Mouse (Mus musculus): ENCODE measurements at regions not wholly inside any gene's neighbourhood (a gene's known extent, or its start where the extent isn't known, plus 50 kb on each side); places are given as distances from the start of the nearest gene placed in this dataset.
"Not testable (repeated sequence)": the region's sequence is repeated elsewhere in the genome, so short reads cannot be mapped to it uniquely, and the experiment has no call there.

DNA sequence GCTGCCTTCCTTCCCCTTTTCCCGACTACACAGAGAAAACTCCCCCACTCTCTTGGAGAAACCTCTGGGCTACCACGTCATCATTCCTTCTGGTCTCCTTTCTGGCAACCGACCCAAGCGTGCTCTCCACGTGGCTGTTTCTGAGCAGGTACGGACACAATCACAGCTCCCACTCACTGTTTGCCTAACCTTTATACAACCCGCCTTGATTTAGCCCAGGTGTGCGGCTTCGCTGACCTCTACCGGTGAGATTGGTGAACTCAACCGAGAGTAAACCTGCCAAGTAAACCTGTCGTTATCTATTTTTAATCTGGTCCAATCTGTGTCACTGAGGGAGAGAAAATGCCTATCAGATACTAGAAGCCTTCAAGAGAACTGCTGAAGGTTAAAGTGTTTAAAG, 142.7 kb upstream of the Gnai1 start:
- DNase-seq (ENCODE audit: low spot score in 2 of 2) = no peak

DNA sequence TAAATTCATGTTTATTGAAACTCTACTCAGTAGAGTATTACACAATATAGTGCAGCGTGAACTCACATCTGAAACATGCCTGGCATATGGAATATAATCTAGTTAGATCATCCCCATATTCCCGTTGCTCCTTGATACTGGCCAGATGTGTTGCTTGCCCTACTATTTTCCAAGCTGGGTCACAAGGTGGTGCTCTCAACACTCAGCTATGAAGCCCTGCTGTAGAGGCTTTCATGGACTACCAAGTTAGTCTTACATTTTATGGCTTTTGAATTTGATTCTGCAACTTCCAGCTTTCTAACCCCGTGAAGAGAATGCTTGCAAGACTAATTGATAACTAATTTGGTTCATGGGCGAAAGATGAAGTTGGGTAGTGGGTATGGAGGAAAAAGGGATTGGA, 134.2 kb upstream of the Gnai1 start:
- no peak for DNase-seq (ENCODE audit: low spot score in 2 of 2)

DNA sequence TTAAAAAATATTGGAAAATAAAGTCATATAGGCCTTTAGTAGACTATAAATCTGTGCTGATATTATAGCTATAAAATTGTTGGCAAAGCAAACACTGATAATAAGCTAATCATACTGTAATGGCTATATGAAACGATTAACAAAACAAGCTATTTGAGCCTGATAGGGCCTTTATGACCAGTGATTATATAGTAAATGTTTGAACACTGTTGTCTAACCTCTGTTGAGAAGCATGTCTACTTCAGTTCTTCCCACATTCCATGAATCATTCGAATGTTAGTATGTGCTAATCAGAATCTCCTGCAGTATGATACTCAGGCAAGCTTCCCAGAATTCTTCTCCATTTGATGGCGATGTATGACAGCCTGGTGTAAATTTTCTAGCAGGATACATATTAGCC, 129.6 kb upstream of the Gnai1 start:
- no peak for DNase-seq (ENCODE audit: low spot score in 2 of 2)

DNA sequence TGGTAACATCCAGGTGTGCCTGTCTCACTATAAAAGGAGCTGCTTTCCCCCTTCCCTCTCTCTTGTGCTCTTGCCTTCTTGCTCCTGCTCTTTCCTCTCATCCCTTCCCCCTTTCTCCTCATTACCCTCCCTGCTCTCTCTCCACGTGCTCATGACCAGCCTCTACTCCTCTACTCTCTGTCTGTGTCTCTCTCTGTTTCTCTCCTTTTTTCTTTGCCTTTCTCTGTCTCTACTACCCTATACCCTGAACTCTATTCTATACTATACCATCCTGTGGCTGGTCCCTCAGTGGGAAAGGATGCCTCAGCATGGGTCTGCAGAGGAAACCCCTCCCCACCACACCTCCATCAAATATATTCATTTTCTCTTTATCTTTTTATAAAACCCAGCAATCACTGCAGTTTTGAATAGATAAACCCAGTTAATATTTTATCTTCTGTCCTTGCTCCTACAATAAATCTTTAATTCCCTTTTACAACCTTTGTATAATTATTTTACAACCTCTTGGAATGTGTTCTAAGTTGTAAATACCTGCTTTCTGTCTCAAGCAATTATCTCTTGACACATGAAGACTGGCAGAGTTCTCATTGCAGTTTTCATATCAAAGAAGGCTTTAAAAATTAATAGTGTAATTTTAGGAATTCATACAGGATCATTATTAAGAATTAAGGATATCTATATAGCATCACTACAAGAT, 127.1 kb upstream of the Gnai1 start:
- no peak for DNase-seq (ENCODE audit: low spot score in 2 of 2)

DNA sequence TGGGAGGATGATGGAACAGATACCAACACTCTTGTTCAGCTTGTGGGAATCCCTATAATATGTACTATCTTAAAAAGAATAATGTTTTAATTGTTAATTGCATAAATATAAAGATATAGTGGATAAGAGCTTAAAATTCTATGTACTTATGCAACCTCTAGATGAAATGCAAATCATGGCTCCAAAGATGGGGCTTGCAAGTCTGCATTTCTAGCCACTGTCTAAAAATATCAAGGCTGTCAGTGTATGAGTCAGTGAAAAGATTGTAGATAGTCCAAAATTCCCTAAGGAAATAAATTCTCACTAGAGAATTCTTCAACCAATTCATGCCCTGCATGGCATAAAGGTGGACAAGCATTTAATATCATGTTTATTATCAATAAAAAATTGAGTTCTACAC, 124.2 kb upstream of the Gnai1 start:
- DNase-seq (ENCODE audit: low spot score in 2 of 2) = peak in 1 of 2 experiments; percentile 37

DNA sequence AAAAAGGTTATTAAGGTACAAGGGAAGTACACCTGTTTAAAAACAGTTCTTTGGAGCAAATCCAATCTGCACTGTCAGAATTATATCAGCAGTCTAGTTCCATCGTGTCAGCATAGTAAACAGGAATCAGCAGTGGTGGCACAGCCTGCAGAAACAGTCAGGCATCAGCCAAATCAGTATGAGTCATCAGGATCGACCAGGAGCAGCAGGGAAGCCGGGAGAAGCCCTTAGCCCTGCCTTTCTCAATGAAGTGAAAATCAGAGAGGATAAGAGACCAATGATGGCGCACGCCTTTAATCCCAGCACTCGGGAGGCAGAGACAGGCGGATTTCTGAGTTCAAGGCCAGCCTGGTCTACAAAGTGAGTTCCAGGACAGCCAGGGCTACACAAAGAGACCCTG, 118.3 kb upstream of the Gnai1 start:
- DNase-seq (ENCODE audit: low spot score in 2 of 2) = no peak

DNA sequence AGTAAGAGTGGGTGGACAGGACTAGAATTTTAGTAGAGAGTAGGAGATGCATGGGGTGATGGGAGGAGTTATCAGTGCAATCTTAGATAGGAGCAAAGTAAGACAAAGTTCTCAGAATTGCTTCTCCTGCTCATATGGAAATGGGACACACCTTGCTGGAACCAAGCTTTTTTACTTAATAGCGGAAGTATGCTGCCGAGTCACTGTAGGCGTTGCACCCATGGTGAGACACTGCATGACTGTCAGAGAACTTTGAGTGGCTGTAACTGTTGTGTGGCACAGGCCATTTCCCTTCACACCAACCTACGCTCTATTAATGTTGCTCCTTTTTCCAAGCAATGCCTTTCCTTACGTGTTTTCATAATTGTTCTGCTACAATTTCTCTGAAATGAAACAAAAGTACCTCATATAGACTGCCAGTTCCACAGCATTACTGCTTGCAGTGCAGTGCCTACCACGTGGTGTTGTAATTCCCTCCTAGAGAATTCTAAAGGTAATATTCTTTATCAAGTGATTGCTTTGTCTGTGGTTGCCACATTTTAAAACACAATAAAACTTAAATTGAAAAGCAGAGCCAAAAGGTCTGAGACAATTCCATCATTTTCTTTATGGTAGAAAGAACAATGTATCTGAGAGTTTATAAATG, 117.3 kb upstream of the Gnai1 start:
- DNase-seq (ENCODE audit: low spot score in 2 of 2) = no peak

DNA sequence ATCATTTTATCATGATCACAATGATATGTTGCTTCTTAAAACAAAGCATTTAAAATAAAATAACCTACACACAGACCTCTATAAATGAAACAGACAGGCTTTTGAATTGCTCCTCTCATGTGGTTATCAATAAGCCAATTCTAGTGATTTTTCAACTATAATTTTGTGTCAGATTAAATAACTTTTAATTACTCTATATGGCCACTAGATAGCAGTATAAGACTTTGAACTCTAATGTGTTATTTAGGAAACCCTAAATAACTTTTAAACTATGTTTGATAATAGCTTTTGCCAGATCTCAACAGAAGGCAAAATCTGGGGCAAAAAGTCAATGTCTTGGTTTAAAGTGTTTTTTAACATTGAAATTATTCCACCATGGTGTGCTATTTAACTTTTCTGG, 112.0 kb upstream of the Gnai1 start:
- no peak for DNase-seq (ENCODE audit: low spot score in 2 of 2)

DNA sequence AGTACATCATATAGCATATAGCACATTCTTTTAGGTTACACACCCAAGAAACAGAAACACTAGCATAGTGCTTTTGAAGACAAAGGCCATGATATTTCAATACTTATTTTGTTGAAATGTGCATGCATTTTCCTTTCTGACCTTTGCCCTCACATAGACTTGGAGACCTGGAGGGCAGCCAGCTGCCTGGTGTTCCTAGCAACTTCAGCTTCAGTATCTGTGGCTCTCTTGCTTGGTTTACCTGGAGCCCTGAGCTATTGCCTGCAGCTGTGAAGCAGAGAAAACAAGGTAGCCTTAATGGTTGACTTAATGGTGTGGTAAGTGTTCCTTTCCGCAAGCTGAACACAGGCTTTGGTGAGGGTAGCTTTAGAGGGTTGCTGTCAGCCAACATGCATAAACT, 97.6 kb upstream of the Gnai1 start:
- no peak for DNase-seq (ENCODE audit: low spot score in 2 of 2)

DNA sequence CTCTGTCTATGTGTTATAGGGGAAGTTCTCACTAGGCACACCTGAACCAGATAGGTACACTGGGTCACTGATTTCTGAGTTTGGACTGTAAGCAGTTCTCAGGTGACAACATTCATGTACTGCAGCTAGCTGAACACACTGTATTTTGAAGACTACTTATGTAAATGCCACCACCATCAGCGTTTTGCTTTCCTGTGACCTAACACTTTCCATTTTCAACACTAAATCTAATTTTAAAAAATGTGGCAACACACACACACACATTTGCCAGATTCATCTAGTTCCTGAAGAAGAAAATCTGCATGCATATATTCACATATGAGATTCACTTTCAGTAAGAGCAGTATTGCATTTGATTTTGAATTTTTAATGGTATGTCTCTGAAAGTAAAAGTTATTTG, 96.0 kb upstream of the Gnai1 start:
- DNase-seq (ENCODE audit: low spot score in 2 of 2) = peak in 1 of 2 experiments; percentile 34

DNA sequence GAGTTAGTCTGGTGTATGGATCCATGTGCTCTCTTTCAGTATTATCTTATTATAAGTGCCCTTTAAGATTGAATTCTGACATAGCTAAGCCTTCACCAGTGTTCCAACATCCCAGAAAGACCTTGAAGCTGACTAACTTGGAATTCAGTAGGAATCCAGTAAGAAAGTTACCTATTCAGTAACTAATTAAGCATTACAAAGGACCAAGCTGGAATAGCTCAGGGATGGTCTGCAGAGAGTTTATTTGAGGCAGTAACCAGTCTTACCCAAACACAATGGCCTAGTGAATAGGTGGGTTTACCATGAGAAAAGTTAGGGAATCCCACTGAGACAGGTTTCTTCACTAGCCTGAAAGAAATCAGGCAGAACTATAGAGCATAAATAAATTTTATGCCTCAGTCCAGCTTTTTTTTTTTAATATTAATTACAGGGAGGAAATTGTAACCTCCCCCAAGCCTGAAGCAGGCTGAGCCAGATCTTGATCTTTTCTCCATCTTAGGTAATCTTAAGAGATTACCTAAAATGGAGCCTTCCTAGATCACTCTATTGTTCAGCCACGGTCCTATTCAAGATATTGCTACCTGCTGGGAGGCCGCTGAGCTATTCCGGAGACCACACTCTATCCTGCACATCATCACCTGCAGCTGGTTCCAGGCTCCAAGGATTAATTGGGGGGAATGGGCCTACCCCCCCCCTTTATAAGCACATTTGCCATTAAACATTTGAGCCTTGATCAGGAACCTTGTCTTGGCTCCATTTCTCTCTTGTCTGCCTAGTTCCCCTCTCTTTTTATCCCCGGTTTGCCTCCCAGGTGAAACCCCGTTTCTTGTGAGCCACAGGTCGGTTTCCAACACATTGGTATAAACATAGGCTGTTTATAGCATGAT, 93.0 kb upstream of the Gnai1 start:
- not testable (repeated sequence) for DNase-seq (ENCODE audit: low spot score in 2 of 2)

DNA sequence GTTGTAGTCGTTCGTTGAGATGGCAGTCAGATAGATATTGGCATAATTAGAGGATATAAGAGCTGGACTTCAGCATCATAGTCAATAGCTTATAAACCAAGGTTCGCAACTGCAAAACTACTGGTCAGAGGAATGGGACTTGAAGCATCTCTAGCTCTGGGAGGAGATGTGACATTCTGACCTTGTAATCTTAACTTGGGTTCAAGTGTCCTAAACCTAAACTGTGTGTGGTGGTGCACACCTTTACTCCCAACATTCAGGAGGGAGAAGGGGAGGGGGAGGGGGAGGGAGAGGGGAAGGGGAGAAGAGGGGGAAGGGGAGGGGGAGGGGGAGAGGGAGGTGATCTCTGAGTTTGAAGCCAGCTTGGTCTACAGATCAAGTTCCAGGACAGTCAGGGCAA, 89.1 kb upstream of the Gnai1 start:
- DNase-seq (ENCODE audit: low spot score in 2 of 2) = no peak

DNA sequence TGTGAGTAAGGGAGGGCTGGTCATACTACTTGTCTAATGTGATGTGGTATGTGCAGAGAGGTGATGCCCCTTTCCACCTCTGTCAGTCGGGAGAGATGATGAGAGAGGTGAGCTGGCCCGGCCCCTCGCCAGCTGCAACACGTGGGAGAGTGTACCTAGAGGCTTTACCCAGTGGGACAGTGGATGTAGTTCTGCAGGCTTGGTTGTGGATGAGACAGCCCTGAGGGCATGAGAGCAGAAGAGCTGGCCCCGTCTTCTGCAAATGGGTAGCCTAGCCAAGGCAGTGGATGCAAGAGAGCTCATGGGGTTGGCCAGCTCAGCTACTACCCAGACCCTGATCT, 88.1 kb upstream of the Gnai1 start:
- no peak for DNase-seq (ENCODE audit: low spot score in 2 of 2)

DNA sequence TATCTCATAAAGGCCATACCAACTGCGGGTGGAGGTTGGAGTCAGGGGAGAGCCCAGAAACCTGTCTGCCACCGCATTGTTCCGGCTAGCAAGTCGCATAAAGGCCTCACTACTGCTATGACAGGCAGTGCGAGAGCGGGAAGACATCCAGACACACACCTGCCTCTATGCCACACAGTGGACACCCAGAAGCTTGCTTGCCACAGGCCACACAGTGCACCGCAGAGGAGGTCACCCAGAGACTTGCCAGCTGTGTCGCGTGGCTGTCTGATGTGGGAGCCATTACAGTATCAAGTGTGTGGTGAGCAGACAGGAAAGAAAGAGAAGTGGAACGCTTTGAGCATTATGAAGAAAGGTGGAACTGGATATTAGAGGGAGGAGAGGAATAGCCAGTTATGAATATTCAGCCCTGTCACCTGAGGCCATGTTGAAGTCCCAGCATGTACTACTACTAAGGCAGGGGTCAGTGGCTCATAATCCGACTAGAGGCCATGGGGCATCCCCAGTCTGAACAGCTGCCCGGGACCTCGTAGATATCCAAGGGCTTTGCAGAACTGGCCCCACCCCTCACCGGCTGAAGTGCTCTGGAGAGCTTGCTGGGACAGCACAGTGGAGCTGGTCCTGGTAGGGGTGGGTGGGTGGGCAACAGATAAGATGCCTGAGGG, 87.6 kb upstream of the Gnai1 start:
- no peak for DNase-seq (ENCODE audit: low spot score in 2 of 2)

DNA sequence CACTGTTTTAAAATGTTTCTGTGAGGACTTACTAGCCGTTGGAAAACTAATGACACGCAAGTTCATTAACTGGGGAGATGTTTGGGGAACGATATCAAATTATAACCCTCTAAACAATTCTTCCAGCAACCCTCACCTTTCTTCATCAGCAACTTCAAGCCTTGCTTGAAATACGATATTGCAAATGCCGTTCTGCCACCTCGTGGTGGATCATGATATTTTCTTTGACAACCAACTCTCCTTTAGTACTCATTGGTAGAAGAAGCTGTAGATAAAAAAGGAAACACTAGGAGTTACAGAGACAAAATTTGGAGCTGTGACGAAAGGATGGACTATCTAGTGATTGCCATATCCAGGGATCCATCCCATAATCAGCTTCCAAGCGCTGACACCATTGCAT, 85.8 kb upstream of the Gnai1 start:
- DNase-seq (ENCODE audit: low spot score in 2 of 2) = peak; percentile 63 to 91

DNA sequence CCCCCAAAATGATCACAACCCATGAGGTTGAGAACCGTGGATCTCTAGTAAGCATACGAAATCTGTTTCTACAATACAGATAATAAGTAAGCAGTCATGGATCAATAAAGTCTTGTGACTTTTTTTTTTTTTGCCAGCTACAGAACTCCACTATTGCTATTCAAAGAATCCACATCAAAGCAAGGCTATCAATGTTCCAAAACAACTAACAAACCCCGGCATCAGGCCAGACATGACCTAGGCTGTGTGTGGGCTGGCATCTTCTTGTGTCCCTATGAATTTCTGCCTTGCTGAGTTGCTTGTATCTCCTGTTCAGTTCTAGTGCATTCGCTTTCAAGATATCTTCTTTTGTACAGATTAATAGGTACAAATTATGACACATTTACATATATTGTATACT, 79.8 kb upstream of the Gnai1 start:
- no peak for DNase-seq (ENCODE audit: low spot score in 2 of 2)

DNA sequence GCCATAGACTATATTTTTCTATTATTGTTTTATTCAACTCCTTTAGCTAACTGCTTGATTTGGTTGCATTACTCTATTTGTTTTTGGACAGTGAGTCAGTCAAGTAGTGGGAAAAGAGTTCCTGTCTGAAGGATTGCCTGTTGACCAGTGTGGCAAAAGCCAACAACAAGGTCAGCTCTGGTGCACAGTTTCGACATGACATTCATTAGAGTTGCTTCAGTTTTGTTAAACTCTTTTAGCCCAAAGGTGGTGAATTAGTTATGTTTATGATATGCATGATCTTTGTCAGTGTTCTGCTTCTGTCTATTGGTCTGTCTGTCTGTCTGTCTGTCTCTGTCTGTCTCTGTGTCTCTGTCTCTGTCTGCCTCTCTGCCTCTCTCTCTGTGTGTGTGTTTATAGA, 79.1 kb upstream of the Gnai1 start:
- DNase-seq (ENCODE audit: low spot score in 2 of 2) = no peak

DNA sequence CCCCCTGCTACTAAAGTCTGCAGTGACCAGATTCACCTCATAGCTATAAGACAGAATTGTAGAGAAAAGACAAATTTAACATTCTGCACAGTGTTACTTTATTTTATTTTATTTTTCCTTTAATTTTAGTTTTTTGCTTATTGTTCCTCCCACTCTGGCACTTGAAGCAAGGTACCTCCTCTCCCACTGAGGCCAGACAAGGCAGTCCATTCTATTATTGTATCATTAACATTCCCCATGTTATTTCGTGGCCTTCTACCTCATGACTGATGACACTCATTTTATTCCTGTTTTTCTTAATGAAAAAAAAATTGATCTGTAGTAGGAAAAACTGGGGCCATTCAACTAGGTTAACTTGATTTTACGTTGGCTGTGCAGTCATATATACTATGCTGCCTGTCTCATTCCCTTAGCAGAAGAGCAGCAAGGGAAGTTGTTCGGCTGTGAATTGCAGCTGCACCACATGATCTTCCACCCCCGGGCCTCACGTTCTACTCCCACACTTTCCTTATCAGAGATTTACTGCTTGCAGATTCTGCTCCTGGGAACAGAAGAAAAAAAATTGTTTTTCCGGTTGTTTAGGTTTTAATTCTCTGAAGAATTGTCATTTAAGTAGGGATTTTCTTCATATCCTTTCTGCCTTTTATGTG, 76.1 kb upstream of the Gnai1 start:
- peak in 1 of 2 experiments; percentile 30 for DNase-seq (ENCODE audit: low spot score in 2 of 2)

DNA sequence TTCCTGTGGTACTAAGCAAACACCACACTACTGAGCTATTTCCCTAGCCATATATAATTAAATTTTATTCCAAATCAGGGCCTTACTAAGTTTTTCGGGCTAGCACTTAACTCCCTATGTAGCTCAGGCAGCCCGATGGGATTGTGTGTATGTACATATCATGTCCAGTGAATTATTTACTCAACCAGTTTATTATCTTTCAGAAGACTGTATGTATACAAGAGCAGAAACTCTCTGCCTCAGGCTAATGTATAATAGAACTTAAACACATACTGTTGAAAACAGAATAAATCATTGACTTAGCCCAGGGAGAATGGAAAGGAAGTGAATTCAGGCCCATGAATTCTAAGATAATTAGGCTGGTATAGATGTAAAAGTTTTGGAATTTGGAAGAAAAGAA, 74.1 kb upstream of the Gnai1 start:
- DNase-seq (ENCODE audit: low spot score in 2 of 2) = no peak

DNA sequence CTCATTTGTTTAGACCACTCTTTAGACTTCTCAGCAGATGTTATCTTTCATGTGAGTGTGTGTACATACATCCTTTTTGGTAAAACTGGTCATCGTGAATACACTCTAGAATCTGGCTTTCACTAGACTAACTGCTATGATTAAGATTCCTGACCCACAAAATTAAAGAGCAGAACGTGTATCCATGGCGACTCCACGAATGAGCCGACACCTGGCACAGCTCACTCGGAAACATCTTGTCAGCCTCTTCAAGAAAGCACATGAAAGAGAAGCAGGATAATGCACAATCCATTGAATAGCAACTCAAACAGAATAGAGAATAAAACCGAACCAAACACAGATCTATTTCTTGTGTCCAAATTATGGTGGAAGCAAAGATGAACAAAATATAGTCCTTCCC, 73.1 kb upstream of the Gnai1 start:
- DNase-seq (ENCODE audit: low spot score in 2 of 2) = no peak

DNA sequence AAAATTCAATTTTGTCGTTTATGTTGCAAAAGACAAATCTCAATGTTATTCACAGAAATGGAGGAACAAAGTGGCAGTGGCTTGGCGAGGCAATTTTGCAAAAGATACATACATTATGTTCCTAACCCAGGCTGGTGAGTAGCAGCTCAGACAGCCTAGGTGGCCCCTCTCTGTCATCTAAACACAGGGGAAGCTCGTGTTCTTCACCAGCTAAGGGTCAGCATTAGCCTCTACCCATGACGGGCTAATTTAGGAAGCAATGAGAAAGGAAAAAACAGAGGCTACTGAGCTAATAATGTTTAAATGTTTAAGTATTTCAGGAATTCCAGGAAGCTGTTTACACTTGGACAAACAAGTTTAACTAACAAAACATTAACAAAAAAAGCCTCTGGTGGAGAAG, 64.9 kb upstream of the Gnai1 start:
- DNase-seq (ENCODE audit: low spot score in 2 of 2) = no peak

DNA sequence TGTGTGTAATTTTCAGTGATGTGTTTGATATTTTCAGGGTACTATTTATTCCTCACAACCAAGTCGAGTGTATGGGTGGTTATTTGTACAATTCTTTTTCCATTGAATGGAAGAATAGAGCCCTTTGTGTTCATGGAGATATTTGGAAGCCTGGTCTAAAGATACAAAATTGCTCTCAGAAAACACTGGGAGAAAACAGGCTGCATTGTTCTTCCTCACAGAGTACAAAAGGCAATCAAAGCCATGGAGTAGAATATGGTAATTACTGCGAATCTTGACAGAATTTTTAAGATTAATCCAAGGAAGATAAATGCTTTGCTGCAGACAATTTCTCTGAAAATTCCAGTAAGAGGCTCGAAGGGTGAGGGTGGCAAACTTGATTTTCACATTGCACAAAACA, 54.7 kb upstream of the Gnai1 start:
- DNase-seq (ENCODE audit: low spot score in 2 of 2) = no peak

All from frontal cortex, postnatal 36 days (tissue).